Mouse (Mus musculus): ENCODE results near the gene Ccdc136. TPM values are rescaled to one million over a fixed set of nuclear protein-coding genes. Genes with fewer than 3 reads are reported as not detected.

Ccdc136 gene
- total and polyA plus RNA-seq, 2 experiments from 2014 or later: 62.0 to 79.4 TPM

DNA sequence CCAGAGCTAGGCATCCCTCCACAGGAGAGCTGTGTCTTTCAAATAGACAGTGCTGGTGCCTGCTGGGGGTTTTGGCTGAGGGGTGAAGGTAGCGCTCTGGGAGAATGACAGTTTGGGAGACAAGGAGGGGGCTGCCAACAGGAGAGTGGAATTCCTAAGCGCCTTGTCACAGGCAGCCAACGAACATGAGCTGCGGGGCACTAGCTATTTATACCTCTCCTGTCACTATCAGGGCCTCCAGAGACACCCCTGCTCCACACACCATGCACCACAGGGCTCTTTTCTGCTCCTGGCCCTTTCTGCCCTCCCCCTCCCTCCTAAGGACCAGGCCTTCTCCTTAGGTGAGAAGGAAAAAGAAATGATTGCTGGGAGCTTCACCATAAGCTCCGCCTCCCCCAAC is 35.4 kb downstream of the Ccdc136 start:
- Histone ChIP-seq H3K4me1 (ENCODE audit: insufficient read depth, low read length) (peaks cover 10% of the 10 kb centered on the region; the same call in 1 of the 2 replicates), H3K9ac (replicated peaks; ENCODE audit: low read length) (no peak overlapping the region), H3K4me3 (ENCODE audit: low read length) (no peak overlapping the region), H3K4me2 (ENCODE audit: low read depth, low read length) (no peak overlapping the region), H3K36me3 (ENCODE audit: insufficient read depth, low read length) (no peaks in the 10 kb centered on the region), H3K27ac (no peak overlapping the region), H3K27me3 (ENCODE audit: insufficient read depth, low read length) (peaks cover 13% of the 10 kb centered on the region), H3K9me3 (ENCODE audit: low read length) (no peaks in the 10 kb centered on the region)
- no peak for TF ChIP-seq CTCF (IDR thresholded peaks at IDR 0.05; ENCODE audit: low read depth)
- ATAC-seq (no peak), DNase-seq (ENCODE audit: low spot score) (no peak)
- 17% methylated on average over 5 of the region's 5 CpGs for WGBS

DNA sequence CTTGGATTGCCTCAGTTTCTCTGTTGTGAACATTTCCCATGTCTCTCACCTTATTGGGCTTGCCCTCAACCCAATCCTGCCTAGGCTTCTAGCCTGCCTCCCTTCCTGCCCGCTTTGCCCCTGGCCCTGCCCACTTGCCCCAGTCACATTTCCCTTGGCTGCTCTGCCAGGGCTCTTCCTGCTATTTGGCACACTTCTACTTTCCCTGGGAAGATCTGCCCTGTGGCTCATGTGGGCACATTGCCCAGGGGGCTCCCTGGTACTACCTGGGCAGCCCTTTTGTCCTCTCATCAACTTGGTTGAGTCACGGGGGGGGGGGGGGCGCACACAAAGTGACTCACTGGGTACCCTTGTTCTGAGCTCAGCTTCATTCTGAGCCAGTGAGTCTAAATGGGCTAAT is 36.0 kb downstream of the Ccdc136 start:
- Histone ChIP-seq H3K4me2 (ENCODE audit: low read depth, low read length) (no peak overlapping the region), H3K9me3 (ENCODE audit: low read length) (no peaks in the 10 kb centered on the region), H3K27ac (no peak overlapping the region), H3K4me3 (ENCODE audit: low read length) (no peak overlapping the region), H3K36me3 (ENCODE audit: insufficient read depth, low read length) (no peaks in the 10 kb centered on the region), H3K4me1 (ENCODE audit: insufficient read depth, low read length) (peaks cover 16% of the 10 kb centered on the region; the same call in 1 of the 2 replicates), H3K9ac (replicated peaks; ENCODE audit: low read length) (no peak overlapping the region), H3K27me3 (ENCODE audit: insufficient read depth, low read length) (peaks cover 13% of the 10 kb centered on the region)
- no peak for ATAC-seq
- peak; percentile 7 for DNase-seq (ENCODE audit: low spot score)
- 21% methylated on average over 3 of the region's 3 CpGs for WGBS
- no peak for TF ChIP-seq CTCF (IDR thresholded peaks at IDR 0.05; ENCODE audit: low read depth)

GRCm38 (mm10) chr6:29432676-29433037 is 36.5 kb downstream of the Ccdc136 start:
- Histone ChIP-seq H3K36me3 (ENCODE audit: insufficient read depth, low read length) (no peaks in the 10 kb centered on the region), H3K9me3 (ENCODE audit: low read length) (no peaks in the 10 kb centered on the region), H3K27me3 (ENCODE audit: insufficient read depth, low read length) (peaks cover 13% of the 10 kb centered on the region), H3K27ac (no peak overlapping the region), H3K4me1 (ENCODE audit: insufficient read depth, low read length) (peaks cover 16% of the 10 kb centered on the region; the same call in 1 of the 2 replicates), H3K4me3 (ENCODE audit: low read length) (peak overlapping the region; percentile 36), H3K4me2 (ENCODE audit: low read depth, low read length) (peak overlapping the region; percentile 60), H3K9ac (replicated peaks; ENCODE audit: low read length) (peak overlapping the region; percentile 38)
- no peak for TF ChIP-seq CTCF (IDR thresholded peaks at IDR 0.05; ENCODE audit: low read depth)
- no peak for DNase-seq (ENCODE audit: low spot score)
- ATAC-seq: no peak

DNA sequence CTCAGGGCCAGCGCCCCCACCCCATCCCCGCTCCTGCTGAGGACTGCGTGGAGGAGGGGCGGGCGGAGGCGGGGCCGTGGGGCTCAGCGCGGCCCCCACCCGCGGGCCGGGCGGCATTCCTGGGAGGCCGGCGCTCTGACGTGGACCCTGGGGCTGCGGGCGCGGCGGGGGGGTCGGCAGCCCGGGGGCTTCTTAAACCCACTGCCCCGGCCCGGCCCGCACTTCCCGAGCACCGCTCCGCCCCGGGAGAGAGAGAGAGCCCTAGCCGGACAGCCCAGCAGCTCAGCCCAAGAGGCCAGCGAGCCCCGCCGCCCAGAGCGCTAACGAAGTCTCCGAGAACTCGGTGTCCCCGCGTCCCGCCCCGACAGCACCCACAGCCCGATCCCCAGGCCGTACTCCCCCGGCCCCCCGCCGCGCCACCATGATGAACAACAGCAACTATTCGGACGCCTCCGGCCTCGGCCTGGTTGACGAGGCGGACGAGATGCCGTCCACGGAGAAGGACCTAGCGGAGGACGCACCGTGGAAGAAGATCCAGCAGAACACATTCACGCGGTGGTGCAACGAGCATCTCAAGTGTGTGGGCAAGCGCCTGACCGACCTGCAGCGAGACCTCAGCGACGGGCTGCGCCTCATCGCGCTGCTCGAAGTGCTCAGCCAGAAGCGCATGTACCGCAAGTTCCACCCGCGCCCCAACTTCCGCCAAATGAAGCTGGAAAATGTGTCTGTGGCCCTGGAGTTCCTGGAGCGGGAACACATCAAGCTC is 37.1 kb downstream of the Ccdc136 start, which contains the start of gene Flnc:
Gene Flnc (plus strand): TSS at position 219 of the 766 bp plus-strand sequence.
- H3K36me3 ChIP-seq (ENCODE audit: insufficient read depth, low read length): no peaks in the 10 kb centered on the region
- ATAC-seq (0 out of 2 replicates have a peak, but pooled peaks have one; percentile 10), DNase-seq (ENCODE audit: low spot score) (peak; percentile 21)
- H3K4me1 ChIP-seq (ENCODE audit: insufficient read depth, low read length): peaks cover 16% of the 10 kb centered on the region; the same call in 1 of the 2 replicates
- WGBS: 2% methylated on average over 52 of the region's 77 CpGs
- no peaks in the 10 kb centered on the region for H3K9me3 ChIP-seq (ENCODE audit: low read length)
- H3K9ac ChIP-seq (replicated peaks; ENCODE audit: low read length): peak within 1 kb of the TSS; percentile 38
- peak within 1 kb of the TSS; percentile 60 for H3K4me2 ChIP-seq (ENCODE audit: low read depth, low read length)
- TF ChIP-seq CTCF (IDR thresholded peaks at IDR 0.05; ENCODE audit: low read depth): no peak
- no peak within 1 kb of the TSS; the same call in 1 of the 2 replicates for H3K27ac ChIP-seq
- H3K27me3 ChIP-seq (ENCODE audit: insufficient read depth, low read length): peaks cover 13% of the 10 kb centered on the region
- H3K4me3 ChIP-seq (ENCODE audit: low read length): peak within 1 kb of the TSS; percentile 36

GRCm38 (mm10) chr6:29433804-29434795 is 38.0 kb downstream of the Ccdc136 start:
- Histone ChIP-seq H3K4me3 (ENCODE audit: low read length) (peak overlapping the region; percentile 36), H3K9me3 (ENCODE audit: low read length) (no peaks in the 10 kb centered on the region), H3K36me3 (ENCODE audit: insufficient read depth, low read length) (no peaks in the 10 kb centered on the region), H3K27ac (peak overlapping the region; percentile 32; the same call in 1 of the 2 replicates), H3K9ac (replicated peaks; ENCODE audit: low read length) (0 out of 2 replicates have a peak overlapping the region, but pooled peaks have one; percentile 38), H3K4me1 (ENCODE audit: insufficient read depth, low read length) (peaks cover 16% of the 10 kb centered on the region; the same call in 1 of the 2 replicates), H3K4me2 (ENCODE audit: low read depth, low read length) (peak overlapping the region; percentile 60), H3K27me3 (ENCODE audit: insufficient read depth, low read length) (peaks cover 13% of the 10 kb centered on the region)
- no peak for TF ChIP-seq CTCF (IDR thresholded peaks at IDR 0.05; ENCODE audit: low read depth)
- ATAC-seq: no peak
- DNase-seq (ENCODE audit: low spot score): peak; percentile 23
- WGBS: 9% methylated on average over 27 of the region's 27 CpGs

DNA sequence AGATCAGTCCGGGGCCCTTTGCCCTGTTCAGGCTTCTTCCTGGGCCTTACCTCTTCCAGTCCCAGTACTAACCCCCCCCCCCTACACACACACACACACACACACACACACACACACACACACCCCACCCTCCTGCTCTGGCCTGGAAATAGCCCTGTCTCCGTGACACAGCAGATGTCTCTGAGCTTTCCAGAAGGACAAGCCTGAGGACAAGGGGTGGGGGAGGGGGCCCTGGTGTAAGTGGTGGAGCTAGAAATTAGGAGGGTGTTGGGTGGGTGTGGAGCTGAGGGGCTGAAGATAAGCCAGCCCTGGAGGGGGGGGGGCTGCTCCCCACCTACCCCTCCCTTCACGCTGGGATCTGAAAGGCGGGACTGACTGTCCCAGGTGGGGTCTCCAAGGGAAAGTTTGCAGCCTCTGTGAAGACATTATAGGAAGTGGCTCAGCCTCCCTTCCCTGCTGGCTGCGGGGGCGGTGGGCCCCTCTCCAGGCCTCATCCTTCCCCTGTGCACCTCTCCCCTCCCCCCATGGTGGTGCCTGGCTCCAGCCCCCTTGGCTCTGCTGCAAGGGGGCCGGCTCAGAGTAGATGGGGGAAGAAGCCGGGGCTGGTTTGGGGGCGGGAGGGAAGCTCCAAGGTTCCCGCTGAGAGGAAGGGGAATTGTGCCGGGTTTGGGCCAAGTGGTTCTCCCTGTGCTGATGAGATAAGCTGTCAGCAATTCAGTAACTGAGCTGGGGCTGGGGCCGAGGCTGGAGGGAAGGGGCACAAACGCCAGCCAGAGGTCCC is 39.0 kb downstream of the Ccdc136 start:
- ATAC-seq (peak; percentile 58), DNase-seq (ENCODE audit: low spot score) (peak; percentile 69)
- Histone ChIP-seq H3K4me1 (ENCODE audit: insufficient read depth, low read length) (peaks cover 16% of the 10 kb centered on the region; the same call in 1 of the 2 replicates), H3K9me3 (ENCODE audit: low read length) (no peaks in the 10 kb centered on the region), H3K9ac (replicated peaks; ENCODE audit: low read length) (no peak overlapping the region), H3K36me3 (ENCODE audit: insufficient read depth, low read length) (no peaks in the 10 kb centered on the region), H3K27ac (peak overlapping the region; percentile 64; the same call in 1 of the 2 replicates), H3K4me3 (ENCODE audit: low read length) (0 out of 2 replicates have a peak overlapping the region, but pooled peaks have one; percentile 3), H3K4me2 (ENCODE audit: low read depth, low read length) (peak overlapping the region; percentile 60), H3K27me3 (ENCODE audit: insufficient read depth, low read length) (peaks cover 13% of the 10 kb centered on the region)
- 9% methylated on average over 10 of the region's 13 CpGs for WGBS
- no peak for TF ChIP-seq CTCF (IDR thresholded peaks at IDR 0.05; ENCODE audit: low read depth)
